Mouse (Mus musculus) left cerebral cortex, adult 11 months (tissue): Measurements from ENCODE around the gene Atp5g1.
"Not testable (repeated sequence)": the region's sequence is repeated elsewhere in the genome, so short reads cannot be mapped to it uniquely, and the experiment has no call there.

ENCODE experiments used
- DNase-seq: peaks from one replicate; pipeline ENCODE4 v3.0.0; 2022; ENCODE audit warnings: low spot score

Gene Atp5g1

DNA sequence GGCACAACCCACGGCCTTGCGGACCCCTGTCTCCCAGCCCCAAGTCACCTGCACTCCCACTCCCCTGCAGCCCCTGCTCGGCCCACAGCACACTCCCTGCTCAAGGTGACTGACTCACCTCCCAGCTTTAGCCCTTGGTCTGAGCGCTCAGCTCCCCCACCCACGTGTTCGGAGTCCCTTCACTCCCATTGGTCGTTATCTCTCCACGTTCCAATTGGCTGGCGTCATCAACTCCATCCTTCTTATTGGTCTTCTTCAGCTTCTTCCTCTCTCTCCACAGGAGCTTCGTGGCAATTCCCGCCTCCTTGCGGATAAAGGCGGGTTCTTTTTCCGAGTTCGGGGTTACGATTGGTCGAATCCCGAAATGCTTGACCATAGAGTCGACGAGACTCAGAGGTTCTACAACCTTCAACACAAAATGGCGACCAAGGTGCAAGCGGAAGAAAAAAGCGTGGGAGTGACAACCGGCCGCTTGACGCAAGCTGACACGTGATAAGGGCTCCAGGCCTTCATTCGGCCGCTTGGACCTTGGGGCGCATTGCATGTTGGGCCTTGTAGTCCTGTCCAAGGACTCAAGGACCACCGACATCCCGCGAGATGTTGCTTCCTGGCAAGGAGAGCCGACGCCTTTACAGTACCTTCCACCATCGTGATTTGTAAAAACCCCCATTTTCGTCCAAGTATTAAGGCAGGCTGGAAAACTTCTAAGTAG is at the start of gene Atp5g1:
Gene Atp5g1, minus strand, starts transcription at position 162 of the 712 bp plus-strand sequence.
- DNase-seq, result peak; percentile 99

DNA sequence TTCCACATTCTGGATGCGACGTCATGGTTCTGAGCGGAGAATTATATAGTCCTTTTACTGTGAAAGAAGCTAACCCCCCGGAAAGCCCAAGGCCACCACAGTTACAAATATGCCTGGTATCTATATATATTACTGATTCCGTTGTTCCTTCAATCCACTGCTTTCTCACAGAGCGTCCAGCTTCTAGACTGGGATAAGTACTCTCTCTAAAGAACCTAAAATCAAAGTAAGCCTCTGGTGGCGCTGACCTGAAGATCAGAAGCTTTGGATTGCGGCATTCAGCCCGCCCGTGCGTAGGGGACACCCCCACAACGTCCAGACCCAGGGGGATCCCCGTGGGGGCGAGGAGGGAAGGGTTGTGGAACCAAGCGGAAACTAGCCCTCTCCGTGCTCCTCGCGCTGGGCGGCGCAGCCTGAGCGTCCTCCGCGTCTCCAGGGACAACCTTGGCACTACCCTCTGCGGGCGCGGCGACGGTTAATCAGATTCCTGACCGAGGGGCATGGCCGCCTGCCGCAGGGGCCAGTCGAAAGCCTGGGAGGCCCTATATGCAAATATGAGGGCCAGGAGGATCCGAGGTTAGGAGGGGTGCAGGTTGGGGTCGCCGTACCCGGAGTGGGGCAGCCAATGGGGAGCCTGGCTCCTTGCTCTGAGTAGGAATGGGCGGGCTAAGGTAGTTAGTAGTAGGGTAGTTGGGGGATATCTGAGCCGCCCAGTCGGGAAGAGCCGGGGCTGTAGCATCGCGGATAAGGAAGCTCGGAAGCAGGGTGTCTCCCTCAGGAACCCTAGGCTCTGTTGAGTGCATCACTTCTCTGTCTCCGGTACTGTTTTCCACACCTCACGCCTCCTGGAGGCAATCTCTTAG is 48.8 kb upstream of the Atp5g1 start:
- DNase-seq, result no peak

DNA sequence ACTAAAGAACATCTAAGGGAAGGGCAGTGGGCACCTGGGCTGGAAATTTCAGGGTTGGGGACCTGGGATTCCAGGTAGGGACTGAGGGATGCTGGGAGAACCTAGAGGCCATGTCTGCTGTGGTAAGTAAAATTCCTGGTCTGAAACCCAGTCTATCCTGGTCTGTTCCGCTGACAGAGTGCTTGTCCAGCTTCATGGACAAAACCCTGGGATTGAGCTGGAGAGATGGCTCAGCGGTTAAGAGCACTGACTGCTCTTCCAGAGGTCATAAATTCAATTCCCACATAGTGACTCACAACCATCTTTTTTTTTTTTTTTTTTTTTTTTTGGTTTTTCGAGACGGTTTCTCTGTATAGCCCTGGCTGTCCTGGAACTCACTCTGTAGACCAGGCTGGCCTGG is 47.3 kb upstream of the Atp5g1 start:
- DNase-seq, result not testable (repeated sequence)

DNA sequence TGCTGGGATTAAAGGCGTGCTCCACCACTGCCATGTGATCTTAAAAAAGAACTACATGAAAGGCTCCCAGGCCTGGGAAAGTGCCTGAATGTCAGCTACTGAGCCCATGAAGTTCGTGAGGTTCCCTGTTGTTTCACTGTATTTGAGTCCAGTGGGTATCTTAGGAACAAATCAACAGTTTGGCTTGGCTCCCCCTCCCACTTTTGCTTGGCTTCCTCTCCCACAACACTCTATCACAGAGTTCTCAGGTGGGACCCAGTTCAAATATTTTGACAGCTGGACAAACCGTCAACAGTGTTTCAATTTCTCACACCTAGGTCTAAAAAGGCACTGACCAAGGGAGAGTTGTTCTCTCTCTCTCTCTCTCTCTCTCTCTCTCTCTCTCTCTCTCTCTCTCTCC is 43.9 kb upstream of the Atp5g1 start:
- DNase-seq, result no peak

DNA sequence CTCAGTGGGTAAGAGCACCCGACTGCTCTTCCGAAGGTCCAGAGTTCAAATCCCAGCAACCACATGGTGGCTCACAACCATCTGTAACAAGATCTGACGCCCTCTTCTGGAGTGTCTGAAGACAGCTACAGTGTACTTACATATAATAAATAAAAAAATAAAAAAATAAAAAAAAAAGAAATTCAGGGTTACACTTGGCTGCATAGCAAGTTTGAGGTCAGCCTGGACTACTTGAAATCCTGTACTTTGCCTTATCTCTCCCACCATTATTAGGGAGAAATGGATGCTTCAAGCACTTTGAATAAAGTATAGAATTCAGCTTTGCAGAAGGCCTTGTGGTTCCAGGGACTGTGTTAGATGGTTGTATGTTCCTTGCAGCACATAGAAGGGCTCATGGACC is 41.5 kb upstream of the Atp5g1 start:
- DNase-seq, result not testable (repeated sequence)

DNA sequence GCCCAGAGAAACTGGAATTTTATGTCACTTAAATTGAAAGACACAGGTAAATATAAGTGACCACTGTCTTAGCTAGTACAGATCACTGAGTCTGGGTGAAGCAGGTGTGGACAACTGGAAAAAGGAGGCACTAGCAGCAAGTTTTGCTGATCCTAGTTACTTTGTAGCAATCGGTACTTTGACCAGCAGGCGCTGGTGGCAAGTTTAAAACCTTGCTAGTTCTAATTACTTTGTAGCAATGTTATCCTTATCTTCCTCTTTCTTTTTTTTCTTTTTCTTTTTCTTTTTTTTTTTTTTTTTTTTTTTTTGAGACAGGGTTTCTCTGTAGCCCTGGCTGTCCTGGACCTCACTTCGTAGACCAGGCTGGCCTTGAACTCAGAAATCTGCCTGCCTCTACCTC is 40.6 kb upstream of the Atp5g1 start:
- no peak for DNase-seq

DNA sequence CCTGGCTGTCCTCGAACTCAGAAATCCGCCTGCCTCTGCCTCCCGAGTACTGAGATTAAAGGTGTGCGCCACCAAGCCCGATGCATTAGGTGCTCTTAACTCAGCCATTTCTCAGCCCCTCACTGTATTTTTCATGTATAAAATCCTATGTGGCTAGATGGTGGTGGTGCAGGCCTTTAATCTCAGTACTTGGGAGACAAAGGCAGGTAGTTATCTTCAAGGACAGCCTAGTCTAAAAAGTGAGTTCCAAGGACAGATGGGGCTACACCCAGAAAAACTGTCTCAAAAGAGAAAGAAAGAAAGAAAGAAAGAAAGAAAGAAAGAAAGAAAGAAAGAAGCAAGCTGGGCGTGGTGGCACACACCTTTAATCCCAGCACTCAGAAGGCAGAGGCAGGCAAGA is 39.9 kb upstream of the Atp5g1 start:
- no peak for DNase-seq

DNA sequence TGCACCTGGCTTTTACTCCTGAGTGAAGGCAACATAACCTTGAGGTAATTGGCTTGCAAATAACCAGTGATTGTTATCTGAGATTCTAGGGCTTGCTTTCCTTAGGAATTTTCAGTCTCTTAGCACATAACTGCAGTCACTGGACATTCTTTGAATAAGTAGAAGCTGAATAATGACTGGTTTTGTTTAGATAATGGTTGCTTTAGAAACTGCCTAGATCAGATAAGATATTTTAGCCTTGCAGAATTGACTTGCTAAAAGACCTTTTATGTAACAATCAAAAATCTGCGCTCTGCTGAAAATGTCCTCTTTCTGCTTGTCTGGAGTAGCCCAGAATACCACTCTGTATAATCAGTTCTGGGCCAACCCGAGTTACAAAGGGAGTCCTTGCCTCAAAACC is 38.6 kb upstream of the Atp5g1 start:
- no peak for DNase-seq

DNA sequence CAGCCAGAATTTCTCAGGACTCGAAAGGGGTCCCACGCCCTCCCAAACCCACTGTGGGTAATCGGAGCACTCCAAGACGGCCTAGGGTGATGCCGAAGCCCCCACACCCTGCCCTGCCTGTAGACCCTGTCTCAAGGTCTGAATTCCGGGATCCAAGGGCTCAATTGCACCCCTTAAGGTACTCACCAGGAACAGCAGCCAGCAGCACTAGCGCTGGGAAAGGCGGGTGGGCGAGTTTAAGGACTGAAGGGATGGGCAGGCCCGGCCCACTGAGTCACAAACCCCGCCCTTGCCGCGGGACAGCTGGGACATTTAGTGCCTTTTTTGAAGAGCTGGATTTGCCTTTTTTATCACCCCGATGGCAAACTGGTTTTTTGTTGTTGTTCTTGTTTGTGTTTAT is 36.3 kb upstream of the Atp5g1 start, which contains the start of gene Calcoco2:
Gene Calcoco2, minus strand, starts transcription at position 214 of the 400 bp plus-strand sequence.
- DNase-seq, result no peak

DNA sequence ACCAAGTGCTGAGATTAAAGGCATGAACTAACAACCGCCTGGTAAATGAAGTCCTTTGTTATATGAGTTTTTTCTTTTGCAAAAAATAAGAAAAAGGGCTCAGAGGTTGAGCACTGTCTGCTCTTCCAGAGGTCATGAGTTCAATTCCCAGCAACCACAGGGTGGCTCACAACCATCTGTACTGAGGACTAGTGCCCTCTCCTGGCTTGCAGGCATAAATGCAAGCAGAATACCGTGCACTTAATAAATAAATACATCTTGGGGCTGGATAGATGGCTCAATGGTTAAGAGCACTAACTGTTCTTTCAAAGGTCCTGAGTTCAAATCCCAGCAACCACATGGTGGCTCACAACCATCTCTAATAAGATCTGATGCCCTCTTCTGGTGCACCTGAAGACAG is 35.5 kb upstream of the Atp5g1 start:
- DNase-seq, result not testable (repeated sequence)

DNA sequence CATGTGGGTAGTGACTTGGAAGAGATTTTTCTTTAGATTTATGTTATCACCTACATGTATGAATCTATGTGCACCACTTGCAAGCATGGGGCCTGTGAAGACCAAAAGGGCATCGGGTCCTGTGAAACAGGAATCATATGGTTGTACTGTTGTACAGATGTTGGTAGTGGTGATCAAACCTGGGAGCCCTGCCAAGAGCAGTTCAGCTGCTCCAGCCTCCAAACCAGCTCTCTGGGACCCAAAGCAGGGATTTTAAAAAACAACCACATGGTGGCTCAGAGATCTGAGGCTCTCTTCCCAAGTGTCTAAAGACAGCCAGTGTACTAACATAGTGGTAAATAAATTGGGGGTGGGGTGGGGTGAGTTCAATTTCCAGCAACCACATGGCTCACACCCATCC is 32.9 kb upstream of the Atp5g1 start:
- no peak for DNase-seq

DNA sequence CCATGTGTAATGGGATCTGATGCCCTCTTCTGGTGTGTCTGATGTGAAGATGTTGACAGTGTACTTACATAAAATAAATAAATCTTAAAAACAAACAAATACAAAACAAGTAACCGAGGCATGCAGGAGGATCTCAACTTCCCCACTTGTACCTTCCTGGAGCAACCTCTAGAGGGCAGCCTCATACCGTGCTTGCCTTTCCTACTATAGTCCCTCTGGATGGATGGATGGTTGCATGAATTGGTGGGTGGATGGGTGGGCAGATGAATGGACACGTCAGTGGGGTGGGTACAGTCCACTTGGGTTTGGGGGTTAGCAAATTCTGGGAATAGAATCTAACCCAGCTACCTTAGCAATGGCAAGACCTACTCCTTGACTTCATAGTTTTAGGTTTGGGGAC is 17.9 kb upstream of the Atp5g1 start:
- DNase-seq, result no peak

DNA sequence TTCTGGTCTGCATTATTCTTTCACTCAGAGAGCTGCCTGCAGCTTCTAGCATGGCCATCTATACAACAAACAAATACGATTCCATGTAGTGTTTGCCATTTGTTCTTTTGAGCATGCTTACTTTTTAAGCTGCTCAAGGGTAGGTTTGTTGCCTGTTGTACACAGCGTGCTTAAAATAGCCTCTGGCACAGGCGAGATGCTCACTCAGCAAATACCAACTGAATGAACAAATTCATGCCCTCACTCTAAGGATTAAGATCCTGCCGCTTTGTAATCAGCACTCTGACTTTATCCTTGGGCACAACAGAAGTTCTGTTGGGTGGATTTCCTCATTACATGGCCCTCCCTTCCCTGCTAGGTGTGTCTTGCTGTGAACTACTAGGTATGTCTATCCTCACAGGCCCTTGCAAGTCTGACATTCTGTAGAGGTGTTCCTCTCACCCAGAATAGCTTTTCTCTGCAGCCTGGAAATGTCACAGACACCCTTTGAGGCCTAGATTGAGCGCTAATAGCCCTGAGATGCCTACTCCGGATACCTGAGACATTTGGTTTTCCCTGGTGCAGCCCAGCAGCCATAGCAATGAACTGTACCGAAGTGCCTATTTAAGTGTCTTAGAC is 17.3 kb upstream of the Atp5g1 start:
- no peak for DNase-seq

DNA sequence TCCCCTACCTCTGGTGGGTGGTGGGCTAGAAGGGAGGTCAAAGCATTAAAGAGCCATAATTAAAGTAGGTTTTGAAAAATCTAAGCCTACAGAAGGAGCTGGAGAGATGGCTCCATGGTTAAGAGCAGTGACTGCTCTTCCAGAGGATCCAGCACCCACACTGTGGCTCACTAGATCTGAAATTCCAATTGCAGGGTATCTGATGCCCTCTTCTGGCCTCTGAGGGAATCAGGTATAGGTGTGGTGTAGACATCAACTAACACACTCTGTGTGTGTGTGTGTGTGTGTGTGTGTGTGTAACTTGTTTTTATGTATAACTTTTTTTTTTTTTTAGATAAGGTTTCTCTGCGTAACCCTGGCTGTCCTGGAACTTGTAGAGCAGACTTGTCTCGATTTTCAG is 15.6 kb upstream of the Atp5g1 start:
- no peak for DNase-seq

DNA sequence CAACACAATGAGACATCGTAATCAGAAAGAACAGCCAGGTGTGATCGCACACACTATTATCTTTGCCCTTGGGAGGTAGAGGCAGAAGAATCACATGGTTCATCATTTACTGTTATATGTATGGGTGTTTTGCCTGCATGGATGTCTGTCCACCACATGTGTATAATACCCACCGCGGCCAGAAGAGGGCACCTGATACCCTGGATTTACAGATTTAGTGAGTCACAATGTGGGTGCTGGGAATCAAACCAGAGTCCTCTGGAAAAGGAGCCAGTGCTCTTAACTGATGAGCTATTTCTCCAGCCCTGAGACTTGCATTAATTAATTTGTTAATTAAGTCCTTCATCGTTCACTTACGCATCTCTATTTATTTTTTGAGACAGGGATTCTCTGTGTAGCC is 12.5 kb upstream of the Atp5g1 start:
- no peak for DNase-seq

DNA sequence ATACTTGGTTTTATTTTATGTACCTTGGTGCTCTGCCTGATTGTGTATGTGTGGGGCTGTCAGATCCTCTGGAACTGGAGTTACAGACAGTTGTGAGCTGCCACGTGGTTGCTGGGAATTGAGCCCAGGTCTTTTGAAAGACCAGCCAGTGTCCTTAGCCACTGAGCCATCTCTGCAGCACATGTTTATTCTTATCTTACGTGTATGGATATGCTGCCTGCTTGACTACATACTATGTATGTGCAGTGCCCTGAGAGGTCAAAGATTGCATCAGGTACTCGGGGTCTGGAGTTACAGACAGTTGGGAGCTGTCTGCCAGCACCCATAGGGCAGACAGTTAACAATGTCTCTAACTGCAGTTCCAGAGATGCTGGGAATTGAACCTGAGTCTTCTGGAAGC is 7.2 kb upstream of the Atp5g1 start:
- DNase-seq, result no peak

DNA sequence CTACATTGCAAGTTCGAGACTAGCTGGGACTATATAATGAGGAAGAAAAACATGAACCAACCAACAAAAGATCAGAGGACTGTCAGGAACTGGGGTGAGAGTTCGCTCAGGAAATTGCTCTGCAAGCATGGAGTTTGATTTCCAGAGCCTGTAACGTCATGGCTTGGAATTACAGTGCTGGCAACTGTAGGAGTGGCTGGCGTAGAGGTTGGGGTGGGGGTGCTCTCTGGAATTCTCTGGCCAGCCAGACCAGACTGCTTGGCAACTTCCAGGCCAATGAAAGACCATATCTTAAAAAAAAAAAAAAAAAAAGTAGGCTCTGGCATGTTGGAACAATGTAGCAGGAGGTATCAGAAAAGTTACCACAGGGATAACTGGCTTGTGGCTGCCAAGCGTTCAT is 5.3 kb upstream of the Atp5g1 start:
- no peak for DNase-seq

DNA sequence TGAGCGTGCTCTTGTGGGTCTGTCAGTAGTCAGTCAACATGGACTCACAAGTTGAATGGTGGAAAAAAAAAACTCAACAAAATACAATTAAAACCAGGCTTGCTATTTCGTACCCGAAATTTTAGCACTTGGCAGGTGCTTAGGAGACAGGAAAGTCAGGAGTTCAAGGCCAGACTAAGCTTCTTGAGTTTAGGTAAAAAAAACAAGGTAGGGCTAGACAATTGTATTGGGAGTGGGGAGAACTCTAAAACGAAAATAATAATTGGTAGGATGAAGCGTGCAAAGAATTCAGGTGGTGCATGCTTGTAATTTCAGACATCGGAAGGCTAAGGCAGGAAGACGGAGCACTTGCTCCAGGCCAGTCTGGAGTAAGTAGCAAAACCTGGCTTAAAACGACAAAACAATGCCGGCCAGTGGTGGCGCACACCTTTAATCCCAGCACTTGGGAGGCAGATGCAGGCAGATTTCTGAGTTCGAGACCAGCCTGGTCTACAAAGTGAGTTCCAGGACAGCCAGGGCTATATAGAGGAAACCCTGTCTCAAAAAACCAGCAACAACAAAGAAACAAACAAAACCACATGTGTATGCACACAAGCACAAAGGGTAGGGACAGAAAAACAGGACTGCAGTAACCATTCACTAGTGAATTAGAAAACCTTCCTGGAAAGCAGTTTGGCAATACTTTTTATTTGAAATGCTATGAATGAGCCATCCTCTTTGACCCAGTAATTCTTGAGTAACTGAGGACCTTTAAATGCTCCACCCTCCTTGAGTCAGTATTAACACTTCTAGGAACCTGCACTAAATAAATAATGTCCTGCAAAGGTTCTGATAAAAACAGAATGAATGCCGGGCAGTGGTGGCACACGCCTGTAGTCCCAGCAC is 993 bp upstream of the Atp5g1 start:
- no peak for DNase-seq

DNA sequence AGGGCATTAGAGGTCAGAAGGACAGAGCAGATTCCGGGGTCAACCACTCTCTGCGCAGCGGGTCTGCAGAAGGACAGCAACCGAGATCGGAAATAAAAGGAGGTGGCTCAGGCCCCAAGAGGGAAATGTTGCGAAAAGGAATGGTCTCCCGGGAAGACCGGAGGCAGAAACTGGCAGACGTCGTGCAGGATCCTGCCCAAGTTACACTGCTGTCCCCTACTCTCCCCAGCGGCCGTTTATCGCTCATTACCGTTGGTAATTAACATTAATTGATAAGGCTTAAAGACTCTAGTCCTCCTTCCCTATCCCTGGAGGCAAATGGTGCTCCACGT is 327 bp downstream of the Atp5g1 start:
- DNase-seq, result no peak

DNA sequence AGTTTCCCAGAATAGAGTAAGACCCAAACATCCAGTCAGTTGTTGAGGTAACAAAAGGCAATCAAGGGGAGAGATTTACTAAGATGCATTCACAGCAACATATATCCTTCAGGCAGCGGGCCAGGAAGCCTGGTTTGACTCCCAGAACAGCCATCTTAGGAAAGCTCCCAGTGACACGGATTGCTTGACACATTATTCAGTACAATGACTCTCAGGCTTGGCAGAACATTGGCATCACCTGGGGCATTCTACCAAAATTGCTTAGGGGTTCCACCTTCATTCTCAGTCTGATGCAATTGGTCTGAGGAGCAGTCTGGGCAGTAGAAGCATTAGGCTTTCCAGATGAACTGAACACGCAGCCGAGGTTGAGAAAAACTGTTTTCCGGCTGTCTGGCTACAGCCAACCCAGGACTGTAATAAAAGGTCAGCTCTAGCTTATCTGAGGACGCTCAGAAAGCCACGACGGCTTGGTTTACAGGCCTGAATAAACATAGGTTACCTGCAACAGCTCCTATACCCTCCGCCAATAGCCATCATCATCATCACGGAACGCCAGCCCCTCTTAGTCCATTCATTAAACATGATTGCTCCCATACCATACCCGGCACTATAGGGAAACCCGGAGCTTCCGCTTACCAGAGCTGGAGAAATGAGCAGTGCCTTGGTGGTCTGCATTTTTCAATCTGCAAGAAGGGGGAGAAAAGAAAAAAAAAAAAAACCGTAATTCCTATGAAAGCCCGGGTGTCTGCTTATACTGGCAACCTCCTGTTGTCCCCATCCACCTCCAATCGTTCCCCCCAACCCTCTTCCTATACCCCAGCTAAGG is 906 bp downstream of the Atp5g1 start:
- DNase-seq, result no peak

DNA sequence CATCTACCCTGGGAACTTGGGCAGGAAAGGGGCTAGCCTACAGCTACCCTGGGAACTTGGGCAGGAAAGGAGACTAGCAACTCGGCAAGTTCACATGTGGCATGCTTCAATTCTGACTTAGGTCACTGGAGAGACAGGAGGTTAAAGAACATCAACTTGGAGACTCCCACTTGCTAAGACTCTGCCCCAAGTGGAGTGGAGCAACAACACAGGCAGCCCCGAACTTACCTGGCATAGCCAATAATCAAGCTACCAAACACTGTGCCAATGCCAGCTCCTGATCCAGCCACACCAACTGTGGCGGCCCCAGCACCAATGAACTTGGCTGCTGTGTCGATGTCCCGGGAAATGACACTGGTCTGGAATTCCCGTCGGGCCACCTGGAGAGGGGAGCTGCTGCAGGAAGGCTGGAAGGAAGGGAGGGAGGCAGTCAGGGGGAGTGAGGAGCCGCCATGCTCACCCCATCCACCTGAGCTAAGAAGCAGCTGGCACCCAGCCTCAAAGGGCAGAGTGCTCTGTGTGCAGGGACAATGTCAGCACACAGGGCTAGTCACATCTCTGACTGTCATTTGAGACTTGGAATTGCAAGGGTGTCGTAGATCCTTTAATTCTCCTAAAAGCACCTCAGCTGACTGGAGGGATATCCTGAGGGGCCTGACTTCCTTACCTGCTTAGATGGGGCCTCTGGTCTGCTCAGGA is 2.0 kb downstream of the Atp5g1 start:
- no peak for DNase-seq
